Mouse (Mus musculus) testis, adult 2 months (tissue): Measurements from ENCODE around the gene Stambp.

Source experiments
- CTCF ChIP-seq: fragments of 200-500 bp; IDR thresholded peaks from 2 replicates; pipeline ENCODE4 v1.5.1; 2012; ENCODE audit warnings: low read depth, mild to moderate bottlenecking, inconsistent platforms, low read length, moderate library complexity; ENCODE audit not compliant: control insufficient read depth, insufficient read depth, insufficient replicate concordance
- POLR2A ChIP-seq: fragments of 200-500 bp; IDR thresholded peaks from 2 replicates; pipeline ENCODE4 v1.6.1; 2012; ENCODE audit warnings: low read depth, mild to moderate bottlenecking, inconsistent platforms, low read length, moderate library complexity; ENCODE audit not compliant: control insufficient read depth

GRCm38 (mm10) chr6:83505554-83505953, 67.0 kb downstream of the Stambp start:
- no peak for TF ChIP-seq CTCF
- TF ChIP-seq POLR2A = no peak
